Mouse (Mus musculus) left cerebral cortex, adult 2 months (tissue): Measurements from ENCODE around the gene Racgap1. TPM values are rescaled to one million over a fixed set of nuclear protein-coding genes. Genes with fewer than 3 reads are reported as not detected.

Experiments used
- DNase-seq, 2 experiments: peaks; one replicate each; pipeline ENCODE4 v3.0.0; 2021 to 2022; ENCODE audit warnings: low spot score in 2 of 2, mixed read lengths in 1 of 2; ENCODE audit errors: extremely low spot score in 1 of 2
- H3K27ac ChIP-seq: fragments of 200-600 bp; 2 replicates; pipeline ENCODE4 v1.8.1; 2022
- H3K4me3 ChIP-seq: fragments of 200-600 bp; 2 replicates; pipeline ENCODE4 v1.8.1; 2022
- CTCF ChIP-seq: fragments of 200-600 bp; IDR thresholded peaks from 2 replicates; pipeline ENCODE4 v1.8.1; 2022; ENCODE audit warnings: antibody characterized with exemption, mild to moderate bottlenecking, moderate library complexity
- intact Hi-C: fragments of 180-260 bp; cut with DNase I; formaldehyde crosslinking; loops from one replicate; pipeline ENCODE4 v1.15.1; 2025
- total RNA-seq, 2 experiments: library from RNA; stranded (reverse); gene quantifications; 2 replicates each; pipeline ENCODE4 v1.2.3; 2021

Gene Racgap1
- total RNA-seq, 2 experiments from 2014 or later, result 8.0 to 10.6 TPM

DNA sequence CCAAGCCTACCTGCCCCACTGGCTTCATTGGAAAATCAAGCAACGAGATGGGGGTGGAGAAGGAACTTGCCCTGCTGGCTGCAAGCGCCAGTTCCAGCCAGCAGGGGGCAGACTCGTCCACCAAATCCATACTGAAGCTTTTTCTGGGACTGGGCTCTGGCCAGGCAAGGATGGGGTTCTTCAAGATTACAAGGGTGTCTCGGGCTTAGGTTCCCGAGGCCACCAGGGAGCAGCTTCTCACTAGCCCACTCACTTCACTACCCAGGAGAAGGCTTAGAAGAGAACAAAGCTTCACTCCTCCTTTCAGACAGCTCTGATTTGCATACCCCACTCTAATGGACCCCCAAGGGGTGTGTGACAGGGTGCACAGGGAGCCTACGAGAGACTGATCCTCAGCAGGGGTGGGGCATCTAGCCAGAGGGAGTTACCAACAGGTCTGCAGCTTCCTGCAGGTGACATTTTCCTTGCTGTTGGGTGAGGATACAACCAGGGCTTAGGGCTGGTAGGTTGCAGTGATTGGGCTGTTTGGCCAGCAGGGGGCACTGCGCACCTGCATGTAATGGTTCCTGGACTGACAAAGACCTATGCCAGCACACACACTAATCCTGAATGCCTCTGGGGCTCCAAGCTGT is 55.3 kb downstream of the Racgap1 start:
- TF ChIP-seq CTCF, result peak; percentile 68
- intact Hi-C loops, result loop anchor here (1.0 to 5.0 kb wide), 5 partner anchors 69 to 306 kb away; no protein-coding TSS in a partner anchor
- Histone ChIP-seq H3K27ac (no peak overlapping the region), H3K4me3 (no peak overlapping the region)
- DNase-seq, result peak; percentile 85 to 88

DNA sequence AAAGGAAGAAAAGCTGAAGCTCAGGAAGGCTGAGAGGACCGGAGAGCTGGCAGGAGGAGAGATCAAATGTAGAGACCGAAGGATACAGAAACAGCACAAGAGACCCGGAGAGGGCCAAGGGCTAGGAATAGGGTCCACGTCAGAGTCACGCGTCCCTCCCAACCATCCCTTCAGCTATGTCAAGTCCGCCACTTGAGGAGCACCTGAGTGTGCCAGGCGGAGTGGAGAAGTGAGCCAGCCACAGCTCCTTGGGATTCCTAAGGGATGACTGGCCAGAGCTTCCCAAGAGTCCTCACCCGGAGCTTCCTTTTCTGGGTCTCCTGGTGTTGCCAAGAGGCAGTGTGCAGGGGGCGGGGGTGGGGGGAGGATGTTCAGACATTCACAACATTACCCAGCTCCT is 56.5 kb downstream of the Racgap1 start:
- Histone ChIP-seq H3K27ac (no peak overlapping the region), H3K4me3 (no peak overlapping the region)
- intact Hi-C loops, result loop anchor here (2.0 to 5.0 kb wide), 2 partner anchors 98 to 307 kb away; no protein-coding TSS in a partner anchor
- no peak for TF ChIP-seq CTCF
- DNase-seq, result no peak

DNA sequence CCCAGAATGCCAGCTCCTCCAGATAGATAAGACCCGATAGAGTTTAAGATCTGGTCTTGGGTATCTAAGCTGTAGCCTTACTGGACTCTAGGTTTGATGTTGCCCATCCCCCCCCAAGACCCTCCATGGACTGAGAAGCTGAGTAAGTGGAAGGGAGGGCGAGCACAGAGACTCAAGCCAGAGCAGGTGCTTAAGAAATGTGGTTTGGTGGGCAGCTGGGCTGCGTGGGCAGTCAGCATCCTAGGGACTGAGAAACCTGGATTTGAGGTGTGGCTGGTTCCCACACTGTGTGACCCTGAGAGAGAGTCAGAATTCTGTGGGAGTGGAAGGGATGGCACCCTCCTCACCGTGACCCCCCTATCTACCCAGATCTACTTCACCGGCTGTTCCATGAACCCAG is 58.6 kb downstream of the Racgap1 start:
- intact Hi-C loops, result no loop called here
- Histone ChIP-seq H3K4me3 (no peak overlapping the region), H3K27ac (no peak overlapping the region)
- TF ChIP-seq CTCF, result no peak
- DNase-seq, result no peak

DNA sequence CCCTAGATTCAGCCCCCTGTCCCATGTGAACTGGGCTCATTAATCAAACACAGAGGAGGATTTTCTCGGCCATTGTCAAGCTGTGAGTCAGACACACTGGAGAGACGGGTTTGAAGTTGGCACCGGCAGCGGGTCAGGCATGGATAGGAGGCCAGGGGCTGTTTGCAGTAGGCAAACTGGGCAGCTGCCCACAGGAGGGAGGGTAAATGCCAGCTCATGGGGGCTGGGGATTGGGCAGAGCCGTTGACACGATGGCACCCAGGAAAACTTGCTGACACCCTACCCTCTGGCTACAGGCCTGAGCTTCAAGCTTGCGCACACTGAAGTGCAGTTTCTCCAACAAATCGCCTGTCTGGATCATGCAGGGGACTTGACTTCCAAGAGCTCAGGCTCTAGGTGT is 59.3 kb downstream of the Racgap1 start:
- DNase-seq, result no peak
- TF ChIP-seq CTCF, result no peak
- intact Hi-C loops, result no loop called here
- Histone ChIP-seq H3K4me3 (no peak overlapping the region), H3K27ac (no peak overlapping the region)

DNA sequence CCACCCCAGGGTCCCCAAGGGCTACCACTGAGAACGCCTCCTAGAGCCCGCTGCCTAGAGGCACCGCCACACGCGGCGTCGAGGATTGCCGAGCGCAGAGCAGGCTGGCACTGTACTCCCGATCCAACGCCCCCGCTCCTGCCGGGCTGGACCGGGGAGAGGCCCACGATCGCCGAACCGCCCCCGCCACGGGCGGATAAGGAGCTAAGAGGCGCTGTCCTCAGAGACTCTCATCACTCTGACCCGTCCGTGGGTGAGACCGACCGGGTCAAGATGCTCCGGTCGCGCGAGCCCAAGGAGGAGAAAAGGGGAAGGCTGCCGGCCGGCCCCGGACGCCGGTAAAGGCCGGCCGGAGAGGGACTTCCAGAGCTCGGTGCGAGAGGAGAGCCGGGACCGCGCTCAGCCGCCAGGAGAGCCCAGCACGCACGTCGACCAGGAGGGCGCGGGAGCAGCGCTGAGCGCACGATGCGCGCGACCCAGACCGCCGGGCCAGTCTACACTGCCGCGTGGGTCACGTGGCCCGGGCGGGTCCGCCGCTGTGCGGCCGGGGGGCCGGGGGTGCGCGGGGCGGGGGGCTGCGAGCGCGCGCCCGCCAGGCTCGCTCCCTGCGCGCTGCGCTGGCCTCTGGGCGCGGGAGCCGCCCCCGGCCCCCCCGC is 60.9 kb downstream of the Racgap1 start, which contains the start of gene Aqp5:
TSS of gene Aqp5 (plus strand) at position 354 of the 656 bp plus-strand sequence.
- H3K27ac ChIP-seq, result no peak within 1 kb of the TSS
- DNase-seq, result no peak
- H3K4me3 ChIP-seq, result no peak within 1 kb of the TSS
- intact Hi-C loops, result no loop called here
- TF ChIP-seq CTCF, result no peak

DNA sequence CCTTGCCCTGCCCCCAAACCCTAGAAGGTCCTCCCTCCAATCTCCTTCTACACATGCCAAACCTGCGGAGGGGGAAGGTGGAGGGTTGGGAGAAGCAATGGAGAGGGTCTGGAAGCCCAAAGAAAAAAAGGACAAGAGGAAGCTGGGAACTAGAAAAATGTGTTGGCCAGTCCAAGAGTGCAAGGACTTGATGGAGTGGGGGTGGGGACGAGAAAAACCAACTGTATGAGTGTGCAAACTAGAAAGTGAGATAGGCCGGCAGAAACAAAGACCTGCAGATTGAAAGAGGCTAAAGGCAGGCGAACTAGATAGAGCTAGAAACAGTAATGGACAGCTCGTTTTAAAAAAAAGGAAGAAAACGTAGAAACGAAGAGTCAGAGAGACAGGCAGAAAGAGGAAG is 61.8 kb downstream of the Racgap1 start:
- no peak for DNase-seq
- TF ChIP-seq CTCF, result no peak
- intact Hi-C loops, result no loop called here
- H3K4me3 ChIP-seq, result no peak overlapping the region
- no peak overlapping the region for H3K27ac ChIP-seq

DNA sequence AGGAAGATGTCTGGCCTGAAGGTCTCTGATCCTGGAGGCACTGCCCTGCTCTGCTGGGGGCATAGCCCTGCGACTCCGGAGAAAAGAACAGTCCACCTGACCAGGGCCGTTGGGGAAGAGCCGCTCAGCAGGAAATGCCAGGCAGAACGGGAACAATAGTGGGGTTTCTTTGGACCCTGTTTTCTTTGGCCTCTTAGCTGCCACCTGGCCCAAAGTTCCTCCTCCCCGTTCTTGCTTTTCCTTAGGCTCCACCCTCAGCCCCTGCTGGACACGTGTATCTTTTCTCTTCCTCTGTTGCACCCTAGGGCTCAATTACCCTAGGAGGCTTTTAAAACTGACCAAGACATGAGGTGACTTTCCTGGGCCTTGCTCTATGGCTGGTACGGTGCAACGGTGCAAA is 62.2 kb downstream of the Racgap1 start:
- DNase-seq, result no peak
- Histone ChIP-seq H3K27ac (no peak overlapping the region), H3K4me3 (no peak overlapping the region)
- no peak for TF ChIP-seq CTCF
- intact Hi-C loops, result no loop called here

DNA sequence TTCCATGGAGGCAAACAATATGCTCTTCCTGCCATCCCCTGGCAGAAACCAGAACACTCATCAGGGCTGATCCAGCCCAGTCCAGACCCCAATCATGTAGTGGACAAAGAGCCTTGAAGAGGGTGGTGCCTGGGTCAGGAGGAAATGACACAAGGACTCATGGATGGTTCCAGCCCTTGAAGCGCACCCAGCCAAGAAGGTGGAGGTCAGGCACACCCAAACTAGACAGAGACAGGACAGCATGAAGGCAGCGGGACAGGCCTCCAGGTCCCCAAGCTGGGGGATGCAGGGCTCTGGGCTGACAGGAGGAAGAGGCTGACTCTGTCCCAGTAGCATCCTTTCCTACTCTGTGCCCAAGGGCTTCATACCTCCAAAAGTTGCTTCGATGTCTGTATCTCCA is 64.9 kb downstream of the Racgap1 start:
- Histone ChIP-seq H3K4me3 (no peak overlapping the region), H3K27ac (no peak overlapping the region)
- intact Hi-C loops, result no loop called here
- TF ChIP-seq CTCF, result no peak
- no peak for DNase-seq

DNA sequence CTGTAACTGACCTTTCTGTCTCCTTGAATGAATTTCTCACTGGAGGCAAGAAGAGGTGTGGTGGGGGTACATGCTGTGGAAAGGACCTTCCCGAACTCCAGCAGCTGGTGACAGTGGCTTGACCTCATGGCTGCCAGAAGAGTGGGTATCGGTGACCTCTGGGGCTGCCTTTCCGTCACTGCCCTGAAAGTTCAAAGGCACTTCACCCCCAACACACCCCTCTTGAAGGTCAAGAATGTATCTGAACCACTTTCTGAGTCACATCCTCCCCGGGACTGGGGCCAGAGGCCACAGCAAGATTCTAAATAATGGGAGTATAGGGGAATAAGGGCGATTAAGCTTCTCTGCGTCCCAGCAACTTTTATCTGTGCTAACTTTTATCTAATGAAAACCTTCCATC is 65.7 kb downstream of the Racgap1 start:
- H3K27ac ChIP-seq, result no peak overlapping the region
- H3K4me3 ChIP-seq, result no peak overlapping the region
- no peak for DNase-seq
- intact Hi-C loops, result no loop called here
- no peak for TF ChIP-seq CTCF

DNA sequence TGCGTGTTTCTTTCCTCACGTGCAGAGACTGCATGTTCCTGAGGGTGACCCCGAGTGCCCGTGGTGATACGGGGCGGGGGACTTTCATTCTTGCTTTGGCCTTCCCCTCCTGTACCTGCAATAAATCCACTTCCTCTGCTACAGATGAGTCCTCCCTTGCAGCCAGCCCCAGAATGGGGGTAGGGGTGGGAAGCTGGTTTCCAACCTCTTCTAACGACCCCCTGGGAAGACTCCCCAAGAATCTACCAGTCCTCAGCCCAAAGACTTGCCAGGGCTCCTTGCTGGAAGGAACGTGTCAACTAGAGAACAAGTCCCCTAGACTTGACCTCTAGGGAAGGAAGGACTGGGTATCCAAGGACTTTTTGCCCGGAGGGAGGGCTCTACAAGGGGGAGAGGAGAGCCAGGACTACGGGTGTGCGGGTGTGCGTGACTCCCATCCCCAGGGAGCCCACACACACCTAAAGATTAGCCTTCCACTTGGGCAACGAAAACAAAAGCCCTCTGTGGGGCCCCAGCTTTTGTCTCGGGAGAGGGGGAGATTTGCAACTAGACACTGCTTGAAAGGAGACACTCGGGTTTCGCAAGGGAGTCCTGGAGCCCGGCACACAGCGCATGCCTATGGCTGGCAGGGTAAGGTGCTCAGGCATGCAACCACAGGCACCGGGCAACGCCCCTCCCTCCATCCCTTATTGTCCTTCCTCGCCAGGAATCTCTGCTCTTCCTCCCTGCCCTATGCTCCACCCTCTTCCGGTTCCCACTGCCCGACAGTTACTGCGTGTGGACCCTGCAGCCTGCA is 66.9 kb downstream of the Racgap1 start:
- Histone ChIP-seq H3K27ac (no peak overlapping the region), H3K4me3 (no peak overlapping the region)
- no peak for DNase-seq
- intact Hi-C loops, result loop anchor here (5.0 kb wide), 1 partner anchor 87 kb away; no protein-coding TSS in a partner anchor
- TF ChIP-seq CTCF, result no peak

DNA sequence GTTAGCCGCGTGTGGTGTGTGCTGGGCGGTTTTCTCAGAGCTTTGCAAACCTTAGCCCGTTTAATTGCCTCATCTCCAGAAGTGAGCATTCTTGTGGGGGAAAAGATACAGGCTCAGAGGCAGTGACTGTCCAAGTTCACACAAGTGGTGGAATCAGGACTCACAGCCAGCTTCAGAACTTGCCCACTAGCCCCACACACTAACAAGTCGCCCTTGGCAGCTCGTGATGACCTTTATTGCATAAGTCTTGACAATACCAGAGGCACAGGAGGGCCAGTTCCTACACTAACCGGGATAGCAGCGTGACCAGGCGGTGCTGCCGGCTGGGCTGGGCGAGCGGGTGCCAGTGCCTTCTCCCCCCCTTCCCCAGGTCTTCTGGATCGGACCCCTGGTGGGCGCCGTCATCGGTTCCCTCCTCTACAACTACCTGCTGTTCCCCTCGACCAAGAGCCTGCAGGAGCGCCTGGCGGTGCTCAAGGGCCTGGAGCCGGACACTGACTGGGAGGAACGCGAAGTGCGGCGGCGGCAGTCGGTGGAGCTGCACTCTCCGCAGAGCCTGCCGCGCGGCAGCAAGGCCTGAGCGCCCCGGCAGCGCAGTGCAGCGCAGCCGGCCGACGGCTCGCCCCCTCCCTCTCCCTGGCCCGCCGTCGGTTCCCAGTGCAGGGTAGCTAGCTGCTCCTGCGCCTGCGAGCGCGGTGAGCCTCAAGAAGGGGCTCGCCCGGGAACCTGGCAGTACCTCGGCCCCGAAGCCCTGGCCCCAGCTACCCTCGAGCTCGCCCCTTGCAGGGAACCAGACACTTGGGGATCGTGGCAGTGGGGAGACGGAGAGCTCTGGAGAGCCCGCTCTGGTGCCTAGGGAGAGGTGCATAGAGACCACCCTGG is 67.8 kb downstream of the Racgap1 start:
- Histone ChIP-seq H3K4me3 (peak overlapping the region; percentile 13; the same call in 1 of the 2 replicates), H3K27ac (no peak overlapping the region)
- no peak for DNase-seq
- TF ChIP-seq CTCF, result no peak; the same call in none of the 2 replicates
- intact Hi-C loops, result loop anchor here (5.0 kb wide), 1 partner anchor 86 kb away; no protein-coding TSS in a partner anchor
